8 mouse cellular contexts compared by ENCODE assay signal in the genomic region with DNA sequence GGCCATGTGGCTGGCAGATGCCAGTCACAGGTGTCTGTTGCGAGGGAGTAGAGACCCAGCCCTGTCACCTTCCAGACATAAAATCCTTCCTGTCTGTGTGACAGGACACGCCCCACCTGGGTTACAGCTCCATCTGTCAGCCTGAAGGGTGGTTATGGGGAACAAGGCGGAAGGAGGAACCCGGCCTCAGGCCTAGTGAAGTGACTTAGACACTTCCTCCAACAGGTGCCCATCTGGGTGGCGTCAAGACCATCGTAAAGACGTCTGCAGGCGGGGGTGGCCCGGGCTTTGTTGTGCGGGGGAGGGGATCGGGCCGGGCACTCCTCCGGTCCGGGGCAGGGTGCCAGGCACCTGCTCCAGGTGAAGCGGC. TPM values are rescaled to one million over a fixed set of nuclear protein-coding genes. Genes with fewer than 3 reads are reported as not detected.
DNase-seq lines count a peak whose midpoint lies in the region; ATAC-seq lines count a peak whose summit lies in the region.

No protein-coding gene starts in this region.

- H3K27ac ChIP-seq in embryonic facial prominence, embryonic 12.5 days: 0 out of 2 replicates have a peak overlapping the region, but pooled peaks have one; percentile 86

- peaks cover 30% of the 10 kb centered on the region for H3K4me1 ChIP-seq in embryonic facial prominence, embryonic 12.5 days

- DNase-seq in gastrocnemius, postnatal 10 days: peak; percentile 47
- DNase-seq in gastrocnemius, adult 8-10 months (ENCODE audit: low spot score in 2 of 2): no peak
- DNase-seq in adrenal gland, postnatal 10 days: peak; percentile 59
- peak; percentile 37 to 43 for DNase-seq in heart, postnatal 14 days
- peak; percentile 87 for DNase-seq in large intestine, adult 2 months (ENCODE audit: low read depth, low spot score)
- peak; percentile 41 to 58 for DNase-seq in spleen, postnatal 14 days (ENCODE audit: low spot score in 2 of 2)

- H3K9ac ChIP-seq in embryonic facial prominence, embryonic 12.5 days: peak overlapping the region; percentile 92

- H3K9me3 ChIP-seq in embryonic facial prominence, embryonic 12.5 days: no peaks in the 10 kb centered on the region

- intact Hi-C loops in heart, postnatal 14 days (cut with DNase I): loop anchor here (2.0 to 5.0 kb wide), 2 partner anchors 17 to 36 kb away; partner anchors contain the start of gene Ddx39

- no peaks in the 10 kb centered on the region for H3K27me3 ChIP-seq in embryonic facial prominence, embryonic 12.5 days

- no peak for ATAC-seq in embryonic facial prominence, embryonic 12.5 days (ENCODE audit: insufficient number of reproducible peaks, insufficient read depth, low FRiP score, low TSS enrichment)
- ATAC-seq in megakaryocyte-erythroid progenitor cell, adult 5-6 weeks (replicated peaks; ENCODE audit: low FRiP score, low TSS enrichment, poor library complexity, severe bottlenecking): peak; percentile 61

- peak overlapping the region; percentile 95 for H3K4me2 ChIP-seq in embryonic facial prominence, embryonic 12.5 days (replicated peaks)

- H3K36me3 ChIP-seq in embryonic facial prominence, embryonic 12.5 days: no peaks in the 10 kb centered on the region

- peak overlapping the region; percentile 87 for H3K4me3 ChIP-seq in embryonic facial prominence, embryonic 12.5 days

- WGBS in embryonic facial prominence, embryonic 12.5 days: 3% methylated on average over 15 of the region's 15 CpGs
- 2% methylated on average over 15 of the region's 15 CpGs for WGBS in large intestine, adult 2 months

RNA-seq across cellular contexts. Expression of gene Pkn1, which starts 0.7 kb away (rescaled TPM):
- total RNA-seq in gastrocnemius, postnatal 10 days (2021): 10 to 100 TPM; 53.4 to 54.7 TPM
- total RNA-seq in gastrocnemius, adult 8-10 months (2022): 10 to 100 TPM; 23.2 to 24.1 (median 23.6) TPM
- total RNA-seq in adrenal gland, postnatal 10 days (2021): 100 to 1,000 TPM; 130 to 163 TPM
- 35.1 and 36.1 TPM in 2 replicates for polyA plus RNA-seq in embryonic facial prominence, embryonic 12.5 days (2016; fragmentation: Nextera tagmentation; extraction: Ambion mirVana)
- total RNA-seq in heart, postnatal 14 days (2021): 10 to 100 TPM; 60.5 to 61.1 TPM
- 87.2 and 107 TPM in 2 replicates for polyA plus RNA-seq in large intestine, adult 2 months (2012; rRNA removed)
- total RNA-seq in megakaryocyte-erythroid progenitor cell, adult 5-6 weeks (2014; fragmentation: Nextera tagmentation): 36.3 and 83.2 TPM in 2 replicates
- 21.9 and 33.0 TPM in 2 replicates for total RNA-seq in megakaryocyte-erythroid progenitor cell, adult 5-6 weeks (2017)

RNA-seq across cellular contexts. Expression of gene Ddx39, which starts 16.7 kb away (rescaled TPM):
- total RNA-seq in gastrocnemius, postnatal 10 days (2021): 10 to 100 TPM; 19.4 to 20.6 TPM
- 10 to 100 TPM; 10.6 to 12.0 (median 11.7) TPM for total RNA-seq in gastrocnemius, adult 8-10 months (2022)
- 10 to 100 TPM; 29.4 to 33.7 TPM for total RNA-seq in adrenal gland, postnatal 10 days (2021)
- 147 and 152 TPM in 2 replicates for polyA plus RNA-seq in embryonic facial prominence, embryonic 12.5 days (2016; fragmentation: Nextera tagmentation; extraction: Ambion mirVana)
- total RNA-seq in heart, postnatal 14 days (2021): 10 to 100 TPM; 24.1 to 26.0 TPM
- 94.5 and 106 TPM in 2 replicates for polyA plus RNA-seq in large intestine, adult 2 months (2012; rRNA removed)
- total RNA-seq in megakaryocyte-erythroid progenitor cell, adult 5-6 weeks (2014; fragmentation: Nextera tagmentation): 205 and 224 TPM in 2 replicates
- 154 and 213 TPM in 2 replicates for total RNA-seq in megakaryocyte-erythroid progenitor cell, adult 5-6 weeks (2017)

RNA-seq across cellular contexts. Expression of gene Ptger1, which starts 31.8 kb away (rescaled TPM):
- total RNA-seq in gastrocnemius, postnatal 10 days (2021): under 1 TPM; 0.14 to 0.38 TPM
- total RNA-seq in gastrocnemius, adult 8-10 months (2022): under 1 TPM in 2 of 4 experiments, not detected in 2; 0.15 to 0.16 TPM
- 1 to 10 TPM in 1 of 2 experiments, under 1 TPM in 1; 0.75 to 1.4 TPM for total RNA-seq in adrenal gland, postnatal 10 days (2021)
- polyA plus RNA-seq in embryonic facial prominence, embryonic 12.5 days (2016; fragmentation: Nextera tagmentation; extraction: Ambion mirVana): 0.87 and 1.1 TPM in 2 replicates
- under 1 TPM; 0.44 to 0.53 TPM for total RNA-seq in heart, postnatal 14 days (2021)
- 2.5 and 3.1 TPM in 2 replicates for polyA plus RNA-seq in large intestine, adult 2 months (2012; rRNA removed)
- total RNA-seq in megakaryocyte-erythroid progenitor cell, adult 5-6 weeks (2014; fragmentation: Nextera tagmentation): not detected in 2 replicates
- 0.65 and 1.1 TPM in 2 replicates for total RNA-seq in megakaryocyte-erythroid progenitor cell, adult 5-6 weeks (2017)

RNA-seq across cellular contexts. Expression of gene Adgre5, which starts 42.9 kb away (rescaled TPM):
- total RNA-seq in gastrocnemius, postnatal 10 days (2021): 10 to 100 TPM; 40.6 to 59.8 TPM
- total RNA-seq in gastrocnemius, adult 8-10 months (2022): 10 to 100 TPM; 14.6 to 17.2 (median 15.6) TPM
- total RNA-seq in adrenal gland, postnatal 10 days (2021): 10 to 100 TPM; 53.8 to 63.0 TPM
- 24.7 and 26.0 TPM in 2 replicates for polyA plus RNA-seq in embryonic facial prominence, embryonic 12.5 days (2016; fragmentation: Nextera tagmentation; extraction: Ambion mirVana)
- total RNA-seq in heart, postnatal 14 days (2021): 10 to 100 TPM; 56.7 to 59.2 TPM
- polyA plus RNA-seq in large intestine, adult 2 months (2012; rRNA removed): 55.1 and 68.0 TPM in 2 replicates
- total RNA-seq in megakaryocyte-erythroid progenitor cell, adult 5-6 weeks (2014; fragmentation: Nextera tagmentation): 44.3 and 63.7 TPM in 2 replicates
- total RNA-seq in megakaryocyte-erythroid progenitor cell, adult 5-6 weeks (2017): 46.9 and 64.8 TPM in 2 replicates

RNA-seq across cellular contexts. Expression of gene Gipc1, which starts 45.8 kb away (rescaled TPM):
- total RNA-seq in gastrocnemius, postnatal 10 days (2021): 10 to 100 TPM; 28.0 to 34.5 TPM
- 10 to 100 TPM; 14.5 to 18.1 (median 17.6) TPM for total RNA-seq in gastrocnemius, adult 8-10 months (2022)
- total RNA-seq in adrenal gland, postnatal 10 days (2021): 10 to 100 TPM; 51.4 to 52.5 TPM
- 207 and 212 TPM in 2 replicates for polyA plus RNA-seq in embryonic facial prominence, embryonic 12.5 days (2016; fragmentation: Nextera tagmentation; extraction: Ambion mirVana)
- total RNA-seq in heart, postnatal 14 days (2021): 10 to 100 TPM; 34.1 to 34.6 TPM
- 42.0 and 46.4 TPM in 2 replicates for polyA plus RNA-seq in large intestine, adult 2 months (2012; rRNA removed)
- 15.6 and 31.4 TPM in 2 replicates for total RNA-seq in megakaryocyte-erythroid progenitor cell, adult 5-6 weeks (2014; fragmentation: Nextera tagmentation)
- total RNA-seq in megakaryocyte-erythroid progenitor cell, adult 5-6 weeks (2017): 6.5 and 6.9 TPM in 2 replicates

Comparison
In these comparisons a context has a peak if more than half of its experiments do, and no peak if none do; other contexts are left out.
1. DNase-seq: peak in gastrocnemius, postnatal 10 days (single experiment), adrenal gland, postnatal 10 days (single experiment), heart, postnatal 14 days (2 of 2), large intestine, adult 2 months (single experiment) and spleen, postnatal 14 days (2 of 2); none in gastrocnemius, adult 8-10 months (0 of 2).
2. RNA of gene Ddx39, which starts 16.7 kb away (total RNA-seq): 154 to 224 TPM in megakaryocyte-erythroid progenitor cell, adult 5-6 weeks; 29.4 to 33.7 TPM in adrenal gland, postnatal 10 days, 24.1 to 26.0 TPM in heart, postnatal 14 days, 19.4 to 20.6 TPM in gastrocnemius, postnatal 10 days and 10.6 to 12.0 TPM in gastrocnemius, adult 8-10 months; every median in the first group is over 4 times any median in the second.